Mouse (Mus musculus) left cerebral cortex, postnatal 10 days (tissue): ENCODE measurements around the gene Pde5a. TPM values are rescaled to one million over a fixed set of nuclear protein-coding genes. Genes with fewer than 3 reads are reported as not detected.

Experiments
- DNase-seq, 2 experiments: peaks; one replicate each; pipeline ENCODE4 v3.0.0; 2021 to 2022; ENCODE audit warnings: low spot score in 2 of 2, mixed read lengths in 1 of 2; ENCODE audit errors: extremely low spot score in 1 of 2
- intact Hi-C: fragments of 180-260 bp; cut with DNase I; formaldehyde crosslinking; loops from one replicate; pipeline ENCODE4 v1.15.1; 2025
- total RNA-seq, 2 experiments: library from RNA; stranded (reverse); gene quantifications; 2 replicates each; pipeline ENCODE4 v1.2.3; 2021

The Pde5a gene
- total RNA-seq, 2 experiments from 2014 or later = 8.9 to 14.3 TPM

GRCm38 (mm10) chr3:122895189-122895731 lies 166.5 kb downstream of the Pde5a start:
- DNase-seq = no peak
- intact Hi-C loops = no loop called here

DNA sequence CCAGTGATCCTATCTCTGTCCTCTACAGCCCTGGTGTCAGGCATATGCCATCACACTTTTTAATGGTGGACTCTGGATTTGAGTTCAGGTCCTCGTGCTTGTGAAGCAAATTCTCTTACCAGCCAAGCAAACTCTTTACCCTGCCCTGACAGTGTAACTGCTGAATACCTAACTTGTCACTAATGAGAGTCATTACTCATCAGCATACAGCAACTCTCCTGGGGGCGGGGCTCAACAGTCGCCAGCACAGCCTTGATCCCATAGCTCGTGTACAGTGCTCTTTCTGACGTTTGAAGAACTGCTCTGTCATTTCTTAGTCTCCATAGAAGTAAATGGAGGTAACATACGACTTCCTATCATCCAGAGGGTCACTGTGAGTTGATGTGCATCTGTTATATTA lies 169.5 kb downstream of the Pde5a start:
- intact Hi-C loops = no loop called here
- no peak for DNase-seq

GRCm38 (mm10) chr3:122903746-122904433 lies 175.1 kb downstream of the Pde5a start:
- intact Hi-C loops = loop anchor here (2.0 to 5.0 kb wide), 4 partner anchors 102 to 442 kb away; no protein-coding TSS in a partner anchor
- DNase-seq = peak; percentile 38 to 44

GRCm38 (mm10) chr3:122907841-122908240 lies 179.1 kb downstream of the Pde5a start:
- intact Hi-C loops = no loop called here
- DNase-seq = no peak

Other genes with a start within 250 kb of the Pde5a start
- 100 to 1,000 TPM; 248 to 269 TPM for gene Fnbp1l, start 109.2 kb upstream of the Pde5a start, total RNA-seq
- gene Fabp2, start 166.1 kb downstream of the Pde5a start, total RNA-seq = not detected
- gene Gm10959, start 190.4 kb downstream of the Pde5a start, total RNA-seq = not detected
- gene 1810037I17Rik, start 195.3 kb downstream of the Pde5a start, total RNA-seq = 10 to 100 TPM; 43.2 to 48.6 TPM